Mouse (Mus musculus): ENCODE measurements around the gene Fam160b1.

The Fam160b1 gene

DNA sequence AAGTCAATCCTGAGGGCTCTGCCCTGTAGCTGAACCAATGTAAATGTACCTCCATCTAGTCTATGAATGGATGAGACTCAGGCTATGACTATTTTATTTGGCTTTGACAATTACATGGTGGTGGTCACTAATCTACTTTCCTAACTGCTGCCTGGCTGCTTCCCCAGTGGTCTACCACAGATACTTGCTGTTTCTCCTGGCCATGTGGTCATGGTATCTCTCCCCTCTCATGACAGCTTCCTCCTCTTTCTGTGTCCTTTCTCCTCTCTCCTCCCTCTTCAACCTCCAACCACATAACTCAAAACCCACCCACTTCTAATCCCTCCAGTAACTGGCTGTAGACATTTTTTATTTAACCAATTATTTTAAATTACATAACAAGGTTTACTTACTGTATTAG lies 11.4 kb upstream of the Fam160b1 start:
- no peak for DNase-seq

GRCm38 (mm10) chr19:57352337-57352935 lies 8.0 kb upstream of the Fam160b1 start:
- DNase-seq, result no peak

DNA sequence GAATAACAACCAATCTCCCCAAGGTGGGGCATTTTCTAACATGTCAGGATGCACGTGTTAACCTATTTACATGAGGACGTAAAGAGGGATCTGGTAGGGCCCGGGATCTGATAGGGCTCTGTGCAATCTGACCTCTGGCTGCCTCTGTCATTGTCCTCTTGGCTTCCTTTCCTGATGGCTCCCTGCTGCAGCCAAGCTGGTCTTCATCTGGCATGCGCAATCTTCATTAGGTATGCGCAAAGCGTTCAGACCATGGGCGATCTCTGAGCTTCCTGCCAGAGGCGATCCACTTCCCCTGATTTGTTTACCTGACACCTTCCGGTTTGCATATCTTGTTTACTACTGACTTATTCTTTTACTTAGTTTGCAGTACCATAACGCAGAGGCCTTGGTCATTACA lies 7.3 kb upstream of the Fam160b1 start:
- DNase-seq, result no peak

- DNase-seq, result no peak
Measured at GRCm38 (mm10) chr19:57354050-57354449, 6.4 kb upstream of the Fam160b1 start.

GRCm38 (mm10) chr19:57354715-57355114 lies 5.8 kb upstream of the Fam160b1 start:
- no peak for DNase-seq

GRCm38 (mm10) chr19:57355451-57356251 lies 4.8 kb upstream of the Fam160b1 start:
- DNase-seq, result peak; percentile 87

- DNase-seq, result peak; percentile 62
Measured at GRCm38 (mm10) chr19:57356273-57356672, 4.2 kb upstream of the Fam160b1 start.

DNA sequence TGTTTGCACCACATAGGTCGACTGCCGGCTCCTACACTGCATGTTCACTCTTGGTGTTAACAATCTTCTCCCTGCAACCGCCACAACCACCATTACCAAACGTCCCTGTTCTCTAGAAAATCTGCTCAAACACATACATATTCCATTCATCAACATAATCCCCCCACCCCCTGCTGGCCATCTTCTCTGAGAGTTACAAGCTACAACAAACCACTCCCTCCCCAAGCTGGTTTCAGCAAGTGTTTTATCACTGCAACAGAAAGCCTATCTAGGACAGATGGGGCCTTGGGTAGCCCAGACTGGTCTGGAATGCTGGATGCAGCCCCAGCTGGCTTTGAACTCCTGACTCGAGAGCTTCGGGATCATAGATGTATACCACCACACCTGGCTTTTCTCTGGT lies 3.2 kb upstream of the Fam160b1 start:
- peak; percentile 33 for DNase-seq

DNA sequence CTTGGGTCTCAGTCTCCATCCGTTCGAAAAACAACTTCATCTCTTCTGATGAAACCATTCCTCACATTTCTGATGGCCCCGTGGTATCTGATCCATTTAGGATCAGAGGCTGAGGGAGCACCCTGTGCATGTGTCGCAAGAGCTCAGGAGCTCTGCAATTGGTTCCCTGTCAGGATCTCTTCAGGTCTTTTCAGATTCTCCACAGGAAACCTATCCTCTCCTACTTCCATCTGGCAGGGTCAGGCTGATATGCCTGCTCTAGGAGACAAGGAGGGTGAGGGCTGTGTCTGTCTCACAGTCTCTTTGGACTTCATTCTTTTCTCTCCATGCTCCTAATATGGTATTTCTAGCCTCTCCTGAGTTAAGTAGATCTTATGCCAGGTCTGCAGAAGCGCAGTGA lies 2.7 kb upstream of the Fam160b1 start:
- no peak for DNase-seq

- DNase-seq, result peak; percentile 88
Measured at GRCm38 (mm10) chr19:57358322-57358721, 2.2 kb upstream of the Fam160b1 start.

GRCm38 (mm10) chr19:57358836-57359598 lies 1.5 kb upstream of the Fam160b1 start:
- DNase-seq, result no peak

DNA sequence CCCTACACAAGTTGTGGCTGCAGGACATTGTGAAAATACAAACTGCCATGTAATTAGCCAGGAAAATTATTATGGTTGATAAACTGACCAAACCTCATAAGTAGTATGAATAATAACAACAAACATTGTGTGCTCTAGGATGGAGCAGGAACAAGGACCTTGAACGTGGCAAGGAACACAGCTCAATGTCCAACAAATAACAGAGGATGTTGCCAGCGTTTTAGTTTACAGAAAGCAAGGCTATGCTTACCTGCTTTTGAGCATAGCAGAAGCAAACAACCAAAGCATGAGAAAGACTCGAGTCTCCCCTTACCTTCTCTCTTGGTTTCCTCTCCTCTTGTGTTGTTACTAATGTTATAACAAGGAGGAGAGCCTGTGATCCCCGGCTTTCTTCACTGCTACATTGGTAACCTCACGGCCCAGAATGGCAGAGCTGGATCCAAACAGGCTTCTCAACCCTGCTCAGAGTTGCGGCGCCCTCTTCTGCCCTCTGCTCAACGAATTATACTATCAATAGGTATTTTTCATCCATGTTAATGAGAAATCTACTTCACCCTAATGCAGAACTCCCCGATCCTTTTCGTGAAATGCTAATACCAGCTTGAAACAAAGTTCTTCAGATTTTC lies 666 bp upstream of the Fam160b1 start:
- DNase-seq, result peak; percentile 67

GRCm38 (mm10) chr19:57361131-57361938 lies 855 bp downstream of the Fam160b1 start:
- peak; percentile 70 for DNase-seq

DNA sequence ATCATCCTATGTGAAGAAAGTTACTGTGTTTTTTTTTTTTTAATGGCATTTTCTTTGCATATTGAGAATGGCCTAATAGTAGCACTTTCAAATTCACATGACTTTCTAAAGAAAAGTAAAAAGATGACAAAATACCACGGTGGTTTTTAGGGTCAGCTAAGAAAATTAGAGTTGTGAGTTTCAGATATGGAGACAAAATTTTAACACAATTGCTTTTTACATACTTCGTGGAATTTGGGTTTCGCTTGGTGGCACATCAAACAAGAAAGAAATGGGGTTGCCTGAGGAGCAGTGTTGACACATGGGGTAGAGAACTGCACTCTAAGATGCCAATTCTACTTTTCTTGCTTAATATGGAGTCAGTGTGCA lies 1.4 kb downstream of the Fam160b1 start:
- DNase-seq, result no peak

GRCm38 (mm10) chr19:57362586-57362985 lies 2.1 kb downstream of the Fam160b1 start:
- DNase-seq, result no peak

DNA sequence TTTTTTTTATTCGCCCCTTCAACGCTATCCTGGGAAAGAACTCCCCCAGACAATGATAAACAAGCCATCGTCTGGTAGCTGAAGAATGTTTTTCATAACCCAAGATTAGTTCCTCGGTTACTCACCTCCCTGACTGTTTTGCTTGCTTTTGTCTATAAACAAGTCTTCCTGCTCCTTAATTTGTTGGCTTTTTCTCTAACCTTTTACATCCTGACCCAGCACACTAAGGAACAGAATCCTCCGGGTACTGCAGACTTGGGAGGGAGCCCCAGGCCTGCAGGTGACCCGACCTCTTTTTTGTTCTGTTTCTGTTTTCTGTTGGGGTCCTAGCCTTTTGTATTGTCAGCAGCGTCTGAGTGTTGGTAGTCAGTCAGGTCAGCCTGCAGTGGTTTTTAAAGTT lies 2.6 kb downstream of the Fam160b1 start:
- DNase-seq, result no peak

- DNase-seq, result no peak
Measured at GRCm38 (mm10) chr19:57363538-57363937, 3.1 kb downstream of the Fam160b1 start.

- DNase-seq, result no peak
Measured at GRCm38 (mm10) chr19:57364942-57365673, 4.6 kb downstream of the Fam160b1 start.

GRCm38 (mm10) chr19:57366007-57366406 lies 5.5 kb downstream of the Fam160b1 start:
- no peak for DNase-seq

DNA sequence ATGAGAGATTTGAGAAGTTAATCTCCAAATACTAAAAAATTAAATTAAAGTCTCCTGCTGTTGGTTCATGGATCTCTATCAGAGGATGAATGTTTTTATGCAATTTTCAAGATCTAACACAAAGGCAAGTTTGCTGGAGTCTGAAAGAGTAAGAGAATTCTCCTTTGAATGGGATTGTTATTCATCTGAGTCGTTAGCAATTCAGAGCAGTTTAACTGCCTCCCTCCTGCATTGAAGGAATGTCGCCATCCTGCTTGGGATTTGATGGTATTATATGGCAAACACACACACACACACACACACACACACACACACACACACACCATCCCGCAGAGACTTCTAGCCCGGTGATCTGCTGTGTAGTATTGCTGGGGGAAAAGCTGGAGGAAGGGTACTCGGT lies 6.1 kb downstream of the Fam160b1 start:
- DNase-seq, result no peak

DNA sequence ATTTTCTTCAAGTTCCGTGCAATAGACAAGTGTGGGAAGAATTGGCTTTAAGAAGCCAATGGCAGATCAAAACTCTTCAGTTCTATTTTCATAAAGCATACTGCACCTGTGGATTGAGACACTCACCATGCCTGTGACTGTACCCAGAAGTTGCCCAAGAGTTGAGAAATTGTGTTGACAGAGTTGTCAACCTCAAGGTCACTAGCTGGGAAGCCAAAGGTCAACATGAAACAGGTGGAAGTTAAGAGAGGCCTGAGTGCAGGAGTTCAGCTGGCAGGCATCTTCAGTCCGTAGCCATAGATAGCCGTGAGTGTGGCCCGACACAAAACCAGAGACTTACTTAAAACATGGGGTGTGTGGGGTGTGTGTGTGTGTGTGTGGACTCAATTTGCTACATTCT lies 6.7 kb downstream of the Fam160b1 start:
- DNase-seq, result no peak

DNA sequence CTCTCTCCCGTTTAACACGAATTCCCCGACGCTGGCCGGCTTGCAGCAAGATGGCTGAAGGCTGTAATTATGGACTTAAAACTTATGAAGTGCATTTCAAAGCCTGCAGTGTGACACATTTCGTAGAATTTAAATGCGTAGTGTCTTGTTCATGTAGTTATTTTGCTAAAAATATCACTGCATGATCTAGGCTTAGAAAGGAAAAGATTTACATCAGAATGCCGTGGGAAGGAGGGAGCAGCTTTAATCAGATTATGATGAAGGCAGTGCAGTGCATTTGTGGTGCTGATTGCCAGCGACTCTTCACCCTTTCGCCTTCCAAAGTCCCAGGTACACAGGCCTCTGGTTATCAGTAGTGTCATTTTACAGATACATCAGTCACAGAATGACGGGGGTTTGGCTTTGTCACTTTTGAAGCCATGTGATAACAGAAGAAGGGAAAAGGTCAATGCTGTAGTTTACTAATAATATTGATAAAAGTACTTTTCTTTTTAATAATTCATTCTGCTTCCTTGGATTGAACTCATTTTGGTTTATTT lies 7.4 kb downstream of the Fam160b1 start:
- DNase-seq, result no peak

Data from thymus, postnatal 14 days (tissue).